Mouse (Mus musculus) lung, postnatal 0 days (tissue): Measurements from ENCODE around the gene Dscaml1.

Source experiments
- CTCF ChIP-seq: IDR thresholded peaks from 2 replicates; pipeline ENCODE4 v1.5.1; 2016; ENCODE audit warnings: antibody characterized with exemption, mild to moderate bottlenecking
- EP300 ChIP-seq: IDR thresholded peaks from 2 replicates; pipeline ENCODE4 v1.6.1; 2016; ENCODE audit warnings: antibody characterized with exemption, mild to moderate bottlenecking, control low read depth

GRCm38 (mm10) chr9:45480936-45481335 is 54.5 kb downstream of the Dscaml1 start:
- no peak for TF ChIP-seq EP300
- TF ChIP-seq CTCF, result no peak
